Mouse (Mus musculus) hindbrain, embryonic 16.5 days (tissue): Measurements from ENCODE around the gene Col27a1. TPM values are rescaled to one million over a fixed set of nuclear protein-coding genes. Genes with fewer than 3 reads are reported as not detected.

Source experiments
- ATAC-seq: fragments of 200-750 bp; cut with Nextera tagmentation; 2 replicates; pipeline ENCODE4 v1.8.0; 2017; ENCODE audit warnings: moderate TSS enrichment, moderate library complexity
- H3K27ac ChIP-seq: fragments of 300-500 bp; sonication (generic); 2 replicates; pipeline ENCODE4 v1.5.1; 2014; ENCODE audit warnings: low read depth, mild to moderate bottlenecking, control low read depth, low read length, moderate library complexity
- H3K27me3 ChIP-seq: fragments of 300-500 bp; sonication (generic); replicated peaks from 2 replicates; pipeline ENCODE4 v1.6.1; 2014; ENCODE audit warnings: low read length; ENCODE audit not compliant: control insufficient read depth, insufficient read depth
- H3K36me3 ChIP-seq: fragments of 300-500 bp; sonication (generic); 2 replicates; pipeline ENCODE4 v1.6.1; 2014; ENCODE audit warnings: mild to moderate bottlenecking, low read length, moderate library complexity, mixed read lengths; ENCODE audit not compliant: control insufficient read depth, insufficient read depth
- H3K4me1 ChIP-seq: fragments of 300-500 bp; sonication (generic); 2 replicates; pipeline ENCODE4 v1.6.1; 2014; ENCODE audit warnings: low read depth, low read length; ENCODE audit not compliant: control insufficient read depth, insufficient read depth
- H3K4me2 ChIP-seq: fragments of 300-500 bp; sonication (generic); 2 replicates; pipeline ENCODE4 v1.6.1; 2014; ENCODE audit warnings: mild to moderate bottlenecking, low read length, control low read depth, moderate library complexity
- H3K4me3 ChIP-seq: fragments of 300-500 bp; sonication (generic); 2 replicates; pipeline ENCODE4 v1.5.1; 2014; ENCODE audit warnings: mild to moderate bottlenecking, low read length, control low read depth, moderate library complexity
- H3K9ac ChIP-seq: fragments of 300-500 bp; sonication (generic); 2 replicates; pipeline ENCODE4 v1.6.1; 2014; ENCODE audit warnings: low read depth, mild to moderate bottlenecking, control low read depth, low read length, moderate library complexity
- H3K9me3 ChIP-seq: fragments of 300-500 bp; sonication (generic); 2 replicates; pipeline ENCODE4 v1.6.1; 2014; ENCODE audit warnings: mild to moderate bottlenecking, low read length, moderate library complexity; ENCODE audit not compliant: control insufficient read depth
- WGBS: fragments of 180-500 bp; shearing (Covaris S2); extraction: QIAGEN DNeasy Blood & Tissue Kit; methylation state at CpG from one replicate; pipeline ENCODE4 v1.1.7; 2014; 5-methylcytosine and 5-hydroxymethylcytosine counted together
- polyA plus RNA-seq: library from polyadenylated mRNA; unstranded; fragments of >200 nt; fragmentation: Nextera tagmentation; extraction: Ambion mirVana; gene quantifications from 2 replicates; pipeline ENCODE4 v1.2.1, GENCODE M21; 2015

Col27a1 gene
- polyA plus RNA-seq, 1 experiment from 2014 or later: 2.7 TPM

DNA sequence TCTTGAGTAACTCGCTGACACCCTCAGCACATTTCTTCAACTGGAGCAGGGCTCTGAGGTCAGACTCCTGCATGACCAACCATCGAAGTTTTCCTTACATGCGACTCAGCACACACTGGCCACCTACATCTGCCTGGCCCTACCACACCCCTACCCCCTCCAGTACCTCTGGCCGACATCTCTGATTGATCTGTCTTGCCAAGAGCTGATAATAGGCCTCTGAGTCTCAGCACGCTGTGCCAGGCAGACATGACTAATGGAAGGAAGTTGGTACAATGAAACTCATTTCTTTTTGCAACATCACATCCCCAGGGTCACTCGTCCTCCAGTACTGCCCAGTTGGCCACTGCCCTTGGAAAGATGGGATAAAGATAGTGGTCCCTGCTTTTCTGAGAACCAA, 35.1 kb downstream of the Col27a1 start:
- Histone ChIP-seq H3K4me1 (peaks cover 5% of the 10 kb centered on the region; the same call in 1 of the 2 replicates), H3K4me3 (no peak overlapping the region), H3K27ac (no peak overlapping the region), H3K9me3 (no peaks in the 10 kb centered on the region), H3K27me3 (no peaks in the 10 kb centered on the region), H3K36me3 (no peaks in the 10 kb centered on the region), H3K9ac (no peak overlapping the region), H3K4me2 (no peak overlapping the region)
- no peak for ATAC-seq
- WGBS: 66% methylated on average over 6 of the region's 6 CpGs

- H3K4me2 ChIP-seq: no peak overlapping the region
- no peak overlapping the region for H3K4me3 ChIP-seq
- H3K9ac ChIP-seq: no peak overlapping the region
- no peaks in the 10 kb centered on the region for H3K9me3 ChIP-seq
- no peak for ATAC-seq
- H3K4me1 ChIP-seq: peaks cover 5% of the 10 kb centered on the region; the same call in 1 of the 2 replicates
- no peaks in the 10 kb centered on the region for H3K36me3 ChIP-seq
- WGBS: 55% methylated on average over 11 of the region's 11 CpGs
- H3K27ac ChIP-seq: no peak overlapping the region
- no peaks in the 10 kb centered on the region for H3K27me3 ChIP-seq
Measured at GRCm38 (mm10) chr4:63251760-63252159, 38.0 kb downstream of the Col27a1 start.

DNA sequence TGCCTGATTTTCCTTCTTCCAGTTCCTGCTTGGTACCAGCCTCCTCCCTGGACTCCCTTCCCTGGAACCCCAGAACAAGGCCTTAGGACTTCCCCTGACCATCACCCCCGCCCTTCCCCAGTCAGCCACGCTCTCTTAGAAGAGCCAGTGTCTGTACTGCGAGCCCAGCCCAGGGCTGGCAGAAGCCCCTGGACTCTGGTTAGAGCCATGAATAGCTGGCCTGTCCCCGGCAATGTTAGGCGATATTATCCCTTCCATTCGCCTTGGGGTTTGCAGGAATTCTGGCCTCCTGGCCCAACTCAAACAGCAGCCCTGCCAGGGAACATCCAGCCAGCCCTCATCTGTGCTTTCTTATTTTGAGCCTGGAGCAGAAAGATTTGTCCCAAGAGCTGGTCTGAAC, 39.9 kb downstream of the Col27a1 start:
- Histone ChIP-seq H3K9me3 (no peaks in the 10 kb centered on the region), H3K9ac (no peak overlapping the region), H3K4me3 (no peak overlapping the region), H3K4me1 (peaks cover 5% of the 10 kb centered on the region; the same call in 1 of the 2 replicates), H3K27ac (no peak overlapping the region), H3K4me2 (no peak overlapping the region), H3K27me3 (no peaks in the 10 kb centered on the region), H3K36me3 (no peaks in the 10 kb centered on the region)
- WGBS: 72% methylated on average over 6 of the region's 6 CpGs
- ATAC-seq: no peak; the same call in 1 of the 2 replicates

DNA sequence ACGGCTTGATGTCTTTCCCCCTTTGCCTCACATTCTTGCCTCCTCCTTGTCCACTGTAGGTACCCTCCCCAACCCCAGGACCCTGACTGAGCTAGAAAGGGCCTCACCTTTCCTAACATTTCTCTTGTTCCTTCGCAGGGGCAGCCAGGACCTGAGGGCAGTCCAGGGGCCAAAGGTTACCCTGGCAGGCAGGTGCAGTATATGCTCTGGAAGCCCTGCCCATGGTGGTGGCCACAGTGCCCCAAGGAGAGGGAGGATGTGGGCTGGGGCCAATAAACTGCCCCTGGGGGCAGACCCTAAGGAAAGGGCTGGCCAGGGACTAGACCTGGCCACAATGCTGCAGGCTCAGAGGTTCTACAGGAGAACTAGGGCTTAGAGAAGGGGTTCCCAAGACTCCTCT, 40.3 kb downstream of the Col27a1 start:
- Histone ChIP-seq H3K4me2 (no peak overlapping the region), H3K9me3 (no peaks in the 10 kb centered on the region), H3K4me1 (peaks cover 5% of the 10 kb centered on the region; the same call in 1 of the 2 replicates), H3K27ac (no peak overlapping the region), H3K27me3 (no peaks in the 10 kb centered on the region), H3K4me3 (no peak overlapping the region), H3K9ac (no peak overlapping the region), H3K36me3 (no peaks in the 10 kb centered on the region)
- no peak for ATAC-seq
- WGBS: 88% methylated on average over 2 of the region's 2 CpGs

DNA sequence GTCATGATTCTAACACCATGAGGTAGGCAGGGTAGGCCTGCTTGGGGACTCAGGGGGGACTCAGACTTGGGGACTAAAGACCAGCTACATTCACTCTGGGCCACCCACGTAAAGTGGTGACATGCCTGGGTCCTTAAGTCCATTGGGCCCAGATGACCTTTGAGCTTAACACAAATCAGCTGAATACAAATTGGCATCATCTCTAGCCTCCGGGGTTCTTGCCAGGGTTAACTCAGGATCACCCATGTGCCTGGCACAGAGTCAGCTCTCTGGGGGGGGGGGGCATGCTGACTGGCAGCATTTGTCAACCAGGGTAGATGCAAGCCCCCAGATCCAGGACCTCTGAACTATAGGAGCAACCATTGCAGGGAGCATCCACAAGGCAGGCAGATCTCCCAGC, 42.6 kb downstream of the Col27a1 start:
- Histone ChIP-seq H3K36me3 (no peaks in the 10 kb centered on the region), H3K27ac (no peak overlapping the region), H3K9me3 (no peaks in the 10 kb centered on the region), H3K27me3 (no peaks in the 10 kb centered on the region), H3K9ac (no peak overlapping the region), H3K4me2 (no peak overlapping the region), H3K4me3 (no peak overlapping the region), H3K4me1 (peaks cover 5% of the 10 kb centered on the region; the same call in 1 of the 2 replicates)
- 58% methylated on average over 2 of the region's 2 CpGs for WGBS
- ATAC-seq: no peak

GRCm38 (mm10) chr4:63257346-63257745, 43.5 kb downstream of the Col27a1 start:
- Histone ChIP-seq H3K4me1 (no peaks in the 10 kb centered on the region), H3K27me3 (no peaks in the 10 kb centered on the region), H3K4me3 (no peak overlapping the region), H3K36me3 (no peaks in the 10 kb centered on the region), H3K4me2 (no peak overlapping the region), H3K9me3 (no peaks in the 10 kb centered on the region), H3K27ac (no peak overlapping the region), H3K9ac (no peak overlapping the region)
- 63% methylated on average over 7 of the region's 7 CpGs for WGBS
- ATAC-seq: no peak; the same call in 1 of the 2 replicates

DNA sequence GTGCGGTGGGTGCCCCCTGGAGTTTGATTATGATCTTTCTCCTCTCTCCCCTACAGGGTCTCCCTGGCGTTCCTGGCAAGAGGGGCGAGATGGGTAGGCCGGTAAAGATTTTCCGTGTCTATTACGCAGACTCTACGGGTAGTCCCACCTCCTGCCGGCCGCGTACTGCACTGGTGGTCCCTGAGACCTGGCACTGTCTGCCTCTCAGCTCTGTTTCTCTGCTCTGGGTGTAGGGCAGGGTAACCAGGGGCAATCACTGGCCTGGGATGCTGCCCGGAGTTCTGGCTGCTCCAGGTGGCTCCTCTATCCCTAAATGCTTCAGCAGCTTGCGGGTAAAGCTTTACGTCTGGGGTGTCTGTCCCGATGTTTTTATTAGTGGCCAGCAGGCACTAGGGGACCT, 44.3 kb downstream of the Col27a1 start:
- no peak overlapping the region for H3K4me2 ChIP-seq
- 86% methylated on average over 14 of the region's 14 CpGs for WGBS
- ATAC-seq: no peak
- no peak overlapping the region for H3K9ac ChIP-seq
- H3K4me3 ChIP-seq: no peak overlapping the region
- H3K27me3 ChIP-seq: no peaks in the 10 kb centered on the region
- H3K4me1 ChIP-seq: no peaks in the 10 kb centered on the region
- H3K27ac ChIP-seq: no peak overlapping the region
- no peaks in the 10 kb centered on the region for H3K9me3 ChIP-seq
- H3K36me3 ChIP-seq: no peaks in the 10 kb centered on the region

DNA sequence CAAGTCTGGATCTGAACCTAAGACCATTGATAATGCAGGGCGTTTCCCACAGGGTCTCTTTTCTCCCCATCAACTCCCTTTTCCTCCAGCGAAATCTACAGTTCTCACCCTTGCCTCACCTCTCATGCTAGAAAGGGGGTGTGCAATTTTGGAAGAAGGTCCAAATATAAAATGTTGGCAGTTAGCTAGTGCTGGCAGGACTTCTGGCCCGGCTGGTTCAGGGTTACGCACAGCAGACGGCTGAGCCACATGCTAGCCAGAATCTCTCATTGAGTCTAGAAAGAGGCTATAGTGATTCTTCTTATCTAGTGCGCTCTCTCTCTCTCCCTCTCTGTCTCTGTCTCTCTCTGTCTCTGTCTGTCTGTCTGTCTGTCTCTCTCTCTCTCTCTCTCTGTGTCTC, 45.3 kb downstream of the Col27a1 start:
- H3K4me3 ChIP-seq: no peak overlapping the region
- WGBS: 81% methylated on average over 6 of the region's 6 CpGs
- no peak overlapping the region for H3K4me2 ChIP-seq
- H3K4me1 ChIP-seq: no peaks in the 10 kb centered on the region
- H3K27me3 ChIP-seq: no peaks in the 10 kb centered on the region
- no peak overlapping the region for H3K9ac ChIP-seq
- H3K9me3 ChIP-seq: no peaks in the 10 kb centered on the region
- no peak overlapping the region for H3K27ac ChIP-seq
- ATAC-seq: no peak
- H3K36me3 ChIP-seq: no peaks in the 10 kb centered on the region

GRCm38 (mm10) chr4:63260506-63260905, 46.7 kb downstream of the Col27a1 start:
- no peaks in the 10 kb centered on the region for H3K27me3 ChIP-seq

DNA sequence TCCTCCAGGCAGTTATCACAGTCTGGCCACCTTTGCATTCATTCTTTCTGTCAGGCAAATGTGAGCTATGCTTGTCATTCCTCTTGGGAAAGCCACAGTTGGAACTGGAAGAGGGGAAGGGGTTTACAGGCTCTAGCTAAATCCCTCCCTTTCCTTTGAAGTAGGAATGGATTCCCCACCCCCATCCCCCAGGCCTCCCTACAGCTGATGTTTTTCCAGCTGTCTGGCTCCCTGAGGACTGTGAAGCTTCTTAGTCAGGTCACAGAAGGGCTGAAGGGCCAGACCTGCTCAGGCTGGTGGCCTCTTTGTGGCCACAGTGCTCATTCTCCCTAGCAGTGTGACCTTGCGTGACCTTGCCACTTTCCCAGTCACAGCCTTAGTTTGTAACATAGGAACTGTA, 49.1 kb downstream of the Col27a1 start:
- Histone ChIP-seq H3K9ac (no peak overlapping the region), H3K27me3 (no peaks in the 10 kb centered on the region), H3K4me1 (no peaks in the 10 kb centered on the region), H3K4me2 (no peak overlapping the region), H3K36me3 (no peaks in the 10 kb centered on the region), H3K4me3 (no peak overlapping the region), H3K27ac (no peak overlapping the region), H3K9me3 (no peaks in the 10 kb centered on the region)
- 81% methylated on average over 1 of the region's 1 CpGs for WGBS
- no peak for ATAC-seq

More at GRCm38 (mm10) chr4:63260506-63260905, 46.7 kb downstream of the Col27a1 start:
- Histone ChIP-seq H3K9ac (no peak overlapping the region), H3K9me3 (no peaks in the 10 kb centered on the region), H3K4me1 (no peaks in the 10 kb centered on the region), H3K27ac (no peak overlapping the region), H3K36me3 (no peaks in the 10 kb centered on the region), H3K4me3 (no peak overlapping the region), H3K4me2 (no peak overlapping the region)
- ATAC-seq: no peak; the same call in 1 of the 2 replicates
- WGBS: 71% methylated on average over 10 of the region's 10 CpGs
